Mouse (Mus musculus): ENCODE measurements around the gene Gm49387. TPM values are rescaled to one million over a fixed set of nuclear protein-coding genes. Genes with fewer than 3 reads are reported as not detected.

The Gm49387 gene
- polyA plus RNA-seq (2015; fragmentation: Nextera tagmentation; extraction: Ambion mirVana) = 0.69 TPM in 1 of 2 replicates, not detected in the other

DNA sequence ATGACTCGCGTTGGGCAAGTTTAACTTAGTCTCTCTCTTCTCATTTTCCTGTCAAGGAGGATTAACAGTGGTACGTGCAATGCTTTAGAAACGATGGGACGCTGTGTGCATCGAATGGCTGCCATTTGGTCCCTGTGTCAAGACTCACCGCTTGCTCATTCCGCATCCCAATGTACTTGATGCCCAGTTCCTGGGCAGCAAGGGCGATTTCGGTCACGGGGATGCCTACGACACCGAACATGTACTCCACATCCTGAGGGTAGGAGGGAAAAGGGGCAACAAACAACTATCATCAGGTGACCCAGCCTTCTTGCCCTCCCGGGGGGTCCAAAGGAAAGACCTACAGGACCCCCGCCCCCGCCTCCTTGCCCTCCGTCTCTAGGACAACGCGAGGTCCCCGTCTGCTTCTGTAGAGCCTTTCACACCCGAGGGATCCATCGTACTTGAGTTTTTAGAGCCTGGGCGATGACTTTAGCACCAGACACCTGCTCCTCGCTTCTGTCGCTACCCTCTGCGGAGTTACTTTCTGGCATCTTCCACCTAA lies at the start of gene Gm49387:
Gene Gm49387, minus strand, starts transcription at position 533 of the 544 bp plus-strand sequence.
- H3K4me3 ChIP-seq (replicated peaks) = peak within 1 kb of the TSS; percentile 78
- no peaks in the 10 kb centered on the region for H3K9me3 ChIP-seq (replicated peaks)
- H3K4me1 ChIP-seq (replicated peaks) = peaks cover 23% of the 10 kb centered on the region
- H3K27me3 ChIP-seq = no peaks in the 10 kb centered on the region
- 6% methylated on average over 26 of the region's 26 CpGs for WGBS (ENCODE audit: insufficient replicate concordance)
- no peaks in the 10 kb centered on the region; the same call in 1 of the 2 replicates for H3K36me3 ChIP-seq
- peak; percentile 2; the same call in 1 of the 2 replicates for ATAC-seq (ENCODE audit: low read depth)
- no peak for DNase-seq
- H3K27ac ChIP-seq = peak within 1 kb of the TSS; percentile 88
- peak within 1 kb of the TSS; percentile 87 for H3K9ac ChIP-seq
- peak within 1 kb of the TSS; percentile 92 for H3K4me2 ChIP-seq

DNA sequence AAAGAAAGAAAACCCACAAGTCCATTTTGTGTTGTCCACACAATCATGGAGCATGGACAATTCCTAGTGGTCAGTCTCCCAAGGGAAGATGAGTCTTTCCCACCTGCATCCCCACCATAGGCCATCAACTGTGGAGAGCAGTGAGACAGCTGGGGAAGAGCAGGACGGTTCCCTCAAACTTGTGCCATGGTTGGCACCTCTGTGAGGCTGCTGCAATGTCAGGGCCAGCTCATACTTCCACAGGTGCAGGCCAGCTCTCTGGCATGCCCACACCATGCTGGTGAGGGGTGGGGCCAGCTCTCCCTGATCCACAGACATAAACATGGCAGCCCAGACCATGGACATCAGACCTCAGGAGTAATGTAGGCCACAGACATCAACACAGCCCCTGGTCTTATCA lies 45.6 kb upstream of the Gm49387 start:
- WGBS (ENCODE audit: insufficient replicate concordance) = 74% methylated on average over 1 of the region's 1 CpGs
- H3K4me3 ChIP-seq (replicated peaks) = no peak overlapping the region
- DNase-seq = no peak

DNA sequence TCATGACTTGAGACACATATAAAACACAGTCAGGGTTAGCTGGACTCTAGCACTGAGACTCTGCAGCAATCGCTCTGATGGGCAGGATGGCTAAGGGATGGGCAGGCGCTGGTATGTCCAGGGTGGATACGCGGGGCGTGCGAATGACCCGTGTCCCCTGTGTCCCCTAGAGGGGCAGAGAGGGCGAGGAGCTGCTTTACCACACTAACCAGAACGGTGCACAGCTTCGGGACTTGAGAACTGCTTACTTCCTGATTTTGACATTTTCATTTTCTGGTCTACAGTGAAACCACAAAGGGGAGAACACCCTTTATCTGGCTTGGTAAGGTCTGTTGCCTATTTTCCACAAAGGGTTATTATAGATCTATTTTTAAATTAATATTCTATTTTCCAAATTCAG lies 45.0 kb upstream of the Gm49387 start:
- ATAC-seq (ENCODE audit: low read depth) (no peak), DNase-seq (no peak)
- H3K4me2 ChIP-seq = peak overlapping the region; percentile 34; the same call in 1 of the 2 replicates
- H3K4me3 ChIP-seq (replicated peaks) = no peak overlapping the region
- H3K4me1 ChIP-seq (replicated peaks) = peaks cover 16% of the 10 kb centered on the region
- H3K9ac ChIP-seq = no peak overlapping the region
- H3K27me3 ChIP-seq = no peaks in the 10 kb centered on the region
- no peaks in the 10 kb centered on the region for H3K9me3 ChIP-seq (replicated peaks)
- H3K36me3 ChIP-seq = no peaks in the 10 kb centered on the region
- peak overlapping the region; percentile 20; the same call in 1 of the 2 replicates for H3K27ac ChIP-seq
- 24% methylated on average over 10 of the region's 10 CpGs for WGBS (ENCODE audit: insufficient replicate concordance)

More for the DNA sequence above, 45.6 kb upstream of the Gm49387 start:
- no peaks in the 10 kb centered on the region for H3K36me3 ChIP-seq
- peaks cover 16% of the 10 kb centered on the region for H3K4me1 ChIP-seq (replicated peaks)
- H3K9me3 ChIP-seq (replicated peaks) = no peaks in the 10 kb centered on the region
- no peak overlapping the region for H3K27ac ChIP-seq
- H3K27me3 ChIP-seq = no peaks in the 10 kb centered on the region
- no peak overlapping the region for H3K9ac ChIP-seq
- no peak overlapping the region for H3K4me2 ChIP-seq
- ATAC-seq (ENCODE audit: low read depth) = no peak

DNA sequence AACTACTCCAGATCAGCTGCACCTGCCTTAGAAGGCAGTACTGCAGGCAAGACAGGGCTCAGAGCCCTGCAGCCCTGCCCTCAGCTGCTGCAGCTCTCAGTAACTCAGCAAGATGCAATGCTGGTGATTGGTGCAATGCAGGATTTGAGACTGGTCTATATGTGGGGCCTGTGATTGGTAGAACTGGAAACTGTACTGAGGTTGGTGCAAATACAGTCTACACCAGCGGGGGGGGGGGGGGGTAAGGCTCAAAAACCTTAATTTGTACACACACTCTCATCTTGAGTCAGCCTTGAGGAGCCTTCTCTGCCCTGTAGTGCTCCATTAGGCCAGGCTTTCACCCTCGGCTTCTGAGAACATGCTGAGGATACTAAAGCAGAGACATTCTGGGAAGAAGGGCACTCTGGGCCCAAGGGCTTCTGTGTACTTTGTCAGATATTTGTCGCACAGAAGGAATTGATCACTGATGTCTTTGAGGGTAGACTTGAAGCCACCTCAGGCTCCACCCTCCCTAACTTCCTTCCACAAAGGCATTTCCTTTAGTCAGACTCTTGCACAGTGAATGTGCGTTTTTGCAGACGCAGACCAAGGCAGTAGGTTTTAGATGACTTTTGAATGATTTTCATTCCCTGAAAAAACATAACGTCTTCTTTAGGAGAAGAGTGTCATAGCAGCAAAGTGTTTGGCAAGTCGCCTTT lies 43.8 kb upstream of the Gm49387 start:
- Histone ChIP-seq H3K4me3 (replicated peaks) (no peak overlapping the region), H3K36me3 (no peaks in the 10 kb centered on the region), H3K9me3 (replicated peaks) (no peaks in the 10 kb centered on the region), H3K4me2 (no peak overlapping the region), H3K27me3 (no peaks in the 10 kb centered on the region), H3K9ac (no peak overlapping the region), H3K27ac (no peak overlapping the region), H3K4me1 (replicated peaks) (peaks cover 16% of the 10 kb centered on the region)
- ATAC-seq (ENCODE audit: low read depth) (no peak), DNase-seq (no peak)
- WGBS (ENCODE audit: insufficient replicate concordance) = 19% methylated on average over 7 of the region's 7 CpGs

DNA sequence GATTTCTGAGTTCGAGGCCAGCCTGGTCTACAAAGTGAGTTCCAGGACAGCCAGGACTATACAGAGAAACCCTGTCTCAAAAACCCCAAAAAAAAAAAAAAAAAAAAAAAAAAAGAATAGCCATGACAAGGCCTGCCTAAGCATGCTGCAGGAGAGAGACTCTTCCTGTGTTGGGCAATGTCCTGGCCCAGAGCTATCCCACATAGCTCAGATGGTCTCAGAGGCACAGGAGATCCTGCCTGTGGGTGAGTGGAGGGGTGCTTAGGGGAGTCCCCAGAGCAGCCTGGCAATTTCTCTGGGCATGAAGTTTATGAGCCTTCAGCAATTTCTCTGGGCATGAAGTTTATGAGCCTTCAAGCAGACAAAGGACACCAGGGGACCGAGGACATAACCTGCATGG lies 42.9 kb upstream of the Gm49387 start:
- H3K27me3 ChIP-seq = no peaks in the 10 kb centered on the region
- WGBS (ENCODE audit: insufficient replicate concordance) = 66% methylated on average over 2 of the region's 2 CpGs
- no peak overlapping the region for H3K4me2 ChIP-seq
- H3K9ac ChIP-seq = no peak overlapping the region
- DNase-seq = no peak
- no peak overlapping the region for H3K4me3 ChIP-seq (replicated peaks)
- H3K9me3 ChIP-seq (replicated peaks) = no peaks in the 10 kb centered on the region
- H3K27ac ChIP-seq = no peak overlapping the region
- no peak for ATAC-seq (ENCODE audit: low read depth)
- H3K36me3 ChIP-seq = no peaks in the 10 kb centered on the region
- H3K4me1 ChIP-seq (replicated peaks) = peaks cover 16% of the 10 kb centered on the region

DNA sequence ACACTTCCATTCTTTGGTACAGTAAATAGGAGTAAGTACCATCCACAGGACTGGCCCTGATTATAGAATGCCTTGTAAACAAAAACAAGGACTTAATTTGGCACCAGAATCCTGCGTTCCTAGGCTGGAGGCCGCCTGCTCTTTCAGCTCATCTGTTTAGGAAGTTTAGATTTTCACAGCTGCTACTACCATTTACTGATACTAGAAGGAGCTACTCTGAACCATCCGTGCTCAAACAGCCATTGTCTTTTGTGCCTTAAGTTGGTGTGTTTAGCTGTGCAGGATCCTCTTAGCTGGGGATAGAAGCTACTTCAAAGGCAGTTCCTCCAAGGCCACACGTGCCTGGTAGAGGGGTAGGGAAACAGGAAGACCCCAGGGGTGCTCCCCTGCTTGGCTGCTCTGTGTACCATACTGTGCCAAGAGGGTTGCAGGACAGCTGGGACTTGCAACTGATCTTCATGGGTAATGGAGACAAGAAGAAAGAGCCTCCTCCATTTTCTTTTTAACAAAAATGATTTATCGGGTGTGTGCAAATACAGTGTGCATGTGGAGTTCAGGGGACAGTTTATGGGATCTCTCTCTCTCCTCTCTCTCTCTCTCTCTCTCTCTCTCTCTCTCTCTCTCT lies 41.4 kb upstream of the Gm49387 start:
- H3K4me3 ChIP-seq (replicated peaks) = no peak overlapping the region
- no peaks in the 10 kb centered on the region for H3K27me3 ChIP-seq
- no peak overlapping the region for H3K27ac ChIP-seq
- H3K9me3 ChIP-seq (replicated peaks) = no peaks in the 10 kb centered on the region
- 55% methylated on average over 5 of the region's 5 CpGs for WGBS (ENCODE audit: insufficient replicate concordance)
- DNase-seq (no peak), ATAC-seq (ENCODE audit: low read depth) (no peak)
- H3K4me1 ChIP-seq (replicated peaks) = peaks cover 16% of the 10 kb centered on the region
- H3K36me3 ChIP-seq = no peaks in the 10 kb centered on the region
- H3K9ac ChIP-seq = no peak overlapping the region
- H3K4me2 ChIP-seq = no peak overlapping the region

DNA sequence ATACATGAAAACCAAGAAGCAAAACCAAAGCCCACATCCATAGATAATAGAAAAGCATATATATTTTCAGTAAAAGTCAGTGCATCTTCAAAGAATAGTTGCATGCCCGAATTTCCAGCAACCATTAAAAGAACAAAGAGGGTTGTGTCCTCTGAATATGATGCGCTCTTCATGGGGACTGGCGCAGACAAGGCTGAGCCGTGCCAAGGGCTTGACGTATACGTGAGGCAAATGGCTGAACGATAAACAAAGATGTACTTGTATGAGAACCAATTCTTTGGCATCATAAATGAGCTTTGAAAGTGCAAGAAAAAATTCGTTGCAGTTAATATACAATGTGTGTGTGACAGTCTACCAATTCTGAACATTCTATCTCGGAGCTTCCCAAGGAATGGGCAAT lies 40.6 kb upstream of the Gm49387 start:
- Histone ChIP-seq H3K27me3 (no peaks in the 10 kb centered on the region), H3K4me2 (no peak overlapping the region), H3K4me3 (replicated peaks) (no peak overlapping the region), H3K9ac (no peak overlapping the region), H3K36me3 (no peaks in the 10 kb centered on the region), H3K9me3 (replicated peaks) (no peaks in the 10 kb centered on the region), H3K27ac (no peak overlapping the region), H3K4me1 (replicated peaks) (peaks cover 16% of the 10 kb centered on the region)
- WGBS (ENCODE audit: insufficient replicate concordance) = 75% methylated on average over 9 of the region's 9 CpGs
- DNase-seq = no peak
- no peak for ATAC-seq (ENCODE audit: low read depth)

DNA sequence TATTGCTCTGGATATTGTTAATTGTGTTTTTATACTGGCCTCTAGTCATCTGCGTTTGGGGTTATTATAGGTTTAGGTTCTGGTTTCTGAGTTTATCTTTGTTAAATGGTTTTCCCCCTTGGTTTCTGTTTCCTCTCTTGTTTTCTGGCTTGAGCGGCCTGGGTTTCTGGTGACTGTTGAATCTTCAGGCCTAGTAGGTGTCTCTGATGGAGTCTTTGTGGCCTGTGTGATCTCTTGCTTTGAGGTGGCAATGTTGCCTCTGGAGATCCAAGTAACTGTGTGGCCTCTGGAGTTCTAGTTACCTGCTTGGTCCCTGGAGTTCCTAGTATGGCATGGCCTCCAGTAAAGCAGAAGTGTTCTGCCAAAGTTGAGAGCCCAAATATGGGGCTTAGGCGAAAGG lies 40.0 kb upstream of the Gm49387 start:
- H3K36me3 ChIP-seq = no peaks in the 10 kb centered on the region
- no peaks in the 10 kb centered on the region for H3K27me3 ChIP-seq
- H3K4me1 ChIP-seq (replicated peaks) = peaks cover 15% of the 10 kb centered on the region
- DNase-seq (no peak), ATAC-seq (ENCODE audit: low read depth) (no peak)
- H3K9me3 ChIP-seq (replicated peaks) = no peaks in the 10 kb centered on the region
- WGBS (ENCODE audit: insufficient replicate concordance) = 52% methylated on average over 3 of the region's 3 CpGs
- H3K9ac ChIP-seq = no peak overlapping the region
- no peak overlapping the region for H3K4me3 ChIP-seq (replicated peaks)
- no peak overlapping the region for H3K27ac ChIP-seq
- H3K4me2 ChIP-seq = no peak overlapping the region

DNA sequence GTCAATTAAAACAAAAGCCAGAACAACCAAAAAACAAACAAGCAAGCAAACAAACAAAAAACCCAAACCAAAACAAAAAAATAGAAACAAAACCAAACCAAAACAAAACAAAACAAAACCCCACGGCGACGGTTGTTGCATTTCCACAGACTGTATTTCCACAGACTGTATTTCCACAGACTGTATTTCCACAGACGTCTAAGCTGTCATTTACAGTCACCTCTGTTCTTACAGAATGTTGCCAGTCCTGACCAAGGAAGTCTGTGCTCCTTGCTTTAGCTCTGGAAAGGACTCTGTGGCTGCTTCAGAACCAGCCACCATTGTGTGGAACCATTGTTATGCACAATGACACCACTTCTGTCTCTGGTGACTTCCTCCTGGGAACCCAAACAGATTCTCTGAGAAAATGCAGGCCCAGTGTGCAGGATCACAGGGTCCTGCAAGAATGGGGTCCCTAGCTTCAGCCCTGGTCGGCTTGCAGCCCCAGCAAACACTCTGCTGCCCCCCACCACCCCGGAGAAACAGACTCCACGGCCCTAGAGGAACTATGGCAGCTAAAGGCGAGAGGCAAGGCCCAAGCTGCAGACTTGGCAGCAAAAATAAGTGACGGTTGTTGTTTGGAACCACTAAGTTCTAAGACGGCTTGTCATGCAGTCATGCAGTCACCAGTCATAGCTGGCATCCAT lies 31.1 kb upstream of the Gm49387 start:
- H3K36me3 ChIP-seq = peaks cover 11% of the 10 kb centered on the region
- DNase-seq = no peak

DNA sequence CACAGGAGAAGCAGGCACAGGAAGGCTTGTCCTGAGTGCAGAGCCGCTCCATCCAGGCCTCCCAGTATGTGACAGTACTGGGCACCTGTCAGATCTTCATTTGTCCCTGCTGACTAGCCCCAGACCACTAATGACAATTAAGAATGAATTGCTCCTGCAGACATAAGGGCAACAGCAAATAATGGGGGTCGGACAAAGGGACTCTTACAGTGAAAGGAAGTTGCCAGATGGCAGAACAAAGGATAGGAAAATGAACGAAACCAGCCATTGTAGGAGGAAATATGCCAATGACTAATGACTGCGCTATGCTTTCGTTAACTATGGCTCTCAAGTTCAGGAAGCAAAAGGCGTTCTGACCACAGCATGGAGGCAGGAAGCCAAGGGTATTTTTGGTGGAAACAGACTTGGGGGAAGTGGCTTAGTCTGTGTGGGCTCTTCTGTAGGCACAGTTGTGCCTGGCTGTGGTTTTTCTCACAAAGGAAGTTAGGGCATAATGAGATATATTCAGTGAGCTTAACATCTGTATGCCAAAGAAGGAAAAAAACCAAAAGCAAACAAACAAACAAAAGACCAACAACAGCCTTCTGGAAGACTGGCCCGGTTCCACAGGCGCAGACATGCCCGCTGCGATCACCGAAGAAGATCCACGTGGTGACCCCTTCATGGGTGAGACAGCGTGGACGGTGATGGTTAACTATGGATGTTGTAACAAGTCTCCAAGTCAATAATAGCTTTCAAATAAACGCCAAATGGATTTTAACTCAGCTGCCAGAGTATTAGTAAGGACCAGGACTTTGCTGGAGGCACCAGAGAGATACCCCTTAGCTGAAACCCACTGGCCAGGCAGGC lies 29.2 kb upstream of the Gm49387 start:
- peaks cover 20% of the 10 kb centered on the region for H3K4me1 ChIP-seq (replicated peaks)
- H3K27me3 ChIP-seq = no peaks in the 10 kb centered on the region
- ATAC-seq (ENCODE audit: low read depth) (no peak), DNase-seq (no peak)
- H3K9ac ChIP-seq = no peak overlapping the region
- peaks cover 12% of the 10 kb centered on the region for H3K36me3 ChIP-seq
- H3K27ac ChIP-seq = peak overlapping the region; percentile 69
- no peak overlapping the region for H3K4me3 ChIP-seq (replicated peaks)
- no peaks in the 10 kb centered on the region for H3K9me3 ChIP-seq (replicated peaks)
- H3K4me2 ChIP-seq = peak overlapping the region; percentile 5; the same call in 1 of the 2 replicates
- 34% methylated on average over 15 of the region's 15 CpGs for whole genome bisulfite sequencing (ENCODE audit: insufficient replicate concordance)

More for the DNA sequence above, 31.1 kb upstream of the Gm49387 start:
- WGBS (ENCODE audit: insufficient replicate concordance) = 63% methylated on average over 10 of the region's 10 CpGs
- ATAC-seq (ENCODE audit: low read depth) = no peak
- Histone ChIP-seq H3K4me3 (replicated peaks) (no peak overlapping the region), H3K4me1 (replicated peaks) (peaks cover 16% of the 10 kb centered on the region), H3K9ac (no peak overlapping the region), H3K9me3 (replicated peaks) (no peaks in the 10 kb centered on the region), H3K4me2 (no peak overlapping the region), H3K27me3 (no peaks in the 10 kb centered on the region), H3K27ac (no peak overlapping the region)
